Mouse (Mus musculus) heart, adult 2 months (tissue): ENCODE measurements around the gene Parg.

ENCODE experiments used
- CTCF ChIP-seq: fragments of 200-600 bp; IDR thresholded peaks from 2 replicates; pipeline ENCODE4 v1.8.1; 2022; ENCODE audit warnings: antibody characterized with exemption, mild to moderate bottlenecking, moderate library complexity
- EP300 ChIP-seq: fragments of 200-500 bp; IDR thresholded peaks from 2 replicates; pipeline ENCODE4 v1.6.1; 2011; ENCODE audit warnings: low read depth, low read length, control low read depth; ENCODE audit not compliant: insufficient read depth

DNA sequence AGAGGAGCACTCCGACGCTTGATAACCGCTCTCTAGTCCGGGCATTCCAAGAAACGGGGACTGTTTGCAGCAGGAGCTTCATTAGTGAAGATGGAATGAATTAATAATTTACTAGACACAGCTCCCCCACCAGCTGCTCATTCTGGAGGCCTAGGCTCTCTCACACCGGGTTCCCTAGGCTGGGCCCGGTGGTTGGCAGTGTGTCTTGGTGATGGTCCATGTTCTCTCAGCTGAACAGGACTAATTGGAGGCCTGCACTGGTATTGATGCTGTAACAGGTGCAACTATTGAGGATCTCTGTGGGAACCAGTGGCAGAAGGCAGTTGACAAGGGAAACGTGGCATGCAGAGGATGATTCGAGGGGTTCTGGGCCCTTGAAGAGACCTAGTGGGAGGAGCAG lies 125.6 kb downstream of the Parg start:
- TF ChIP-seq EP300 = no peak
- TF ChIP-seq CTCF = no peak
